Mouse (Mus musculus) small intestine, adult 2 months (tissue): Measurements from ENCODE around the gene Ube2m. TPM values are rescaled to one million over a fixed set of nuclear protein-coding genes. Genes with fewer than 3 reads are reported as not detected.

Experiments used
- H3K27ac ChIP-seq: fragments of 200-500 bp; 2 replicates; pipeline ENCODE4 v1.5.1; 2012; ENCODE audit warnings: low read depth, low read length, control low read depth, inconsistent platforms; ENCODE audit not compliant: insufficient read depth
- H3K27me3 ChIP-seq: fragments of 200-500 bp; 2 replicates; pipeline ENCODE4 v1.6.1; 2012; ENCODE audit warnings: mild to moderate bottlenecking, moderate library complexity, low read length, inconsistent platforms; ENCODE audit not compliant: control insufficient read depth, insufficient read depth
- H3K36me3 ChIP-seq: fragments of 200-500 bp; 2 replicates; pipeline ENCODE4 v1.6.1; 2012; ENCODE audit warnings: mild to moderate bottlenecking, low read length, control low read depth, inconsistent platforms; ENCODE audit not compliant: control insufficient read depth, insufficient read depth
- H3K4me1 ChIP-seq: fragments of 200-500 bp; 2 replicates; pipeline ENCODE4 v1.6.1; 2012; ENCODE audit warnings: low read length, inconsistent platforms, mixed read lengths; ENCODE audit not compliant: control insufficient read depth, insufficient read depth, insufficient read length
- H3K4me3 ChIP-seq: fragments of 200-500 bp; 2 replicates; pipeline ENCODE4 v1.5.1; 2012; ENCODE audit warnings: low read depth, mild to moderate bottlenecking, control low read depth, inconsistent platforms, low read length, moderate library complexity
- CTCF ChIP-seq: fragments of 200-500 bp; IDR thresholded peaks from 2 replicates; pipeline ENCODE4 v1.5.1; 2012; ENCODE audit warnings: low read depth, mild to moderate bottlenecking, control low read depth, inconsistent platforms, low read length, moderate library complexity, mixed read lengths; ENCODE audit not compliant: insufficient replicate concordance, insufficient read length; ENCODE audit errors: extremely low read depth
- POLR2A ChIP-seq: fragments of 200-500 bp; IDR thresholded peaks from 2 replicates; pipeline ENCODE4 v1.6.1; 2012; ENCODE audit warnings: low read depth, mild to moderate bottlenecking, control low read depth, inconsistent platforms, low read length, moderate library complexity
- WGBS: fragments of 180-500 bp; shearing (Covaris S2); methylation state at CpG from one replicate; pipeline ENCODE4 v1.1.7; 2018; 5-methylcytosine and 5-hydroxymethylcytosine counted together
- polyA plus RNA-seq: library from polyadenylated mRNA; depleted of rRNA; stranded (reverse); fragments of >200 nt; gene quantifications from 2 replicates; pipeline ENCODE4 v1.2.3, GENCODE M21; 2012

Gene Ube2m
- polyA plus RNA-seq, 1 experiment: 93.7 TPM

DNA sequence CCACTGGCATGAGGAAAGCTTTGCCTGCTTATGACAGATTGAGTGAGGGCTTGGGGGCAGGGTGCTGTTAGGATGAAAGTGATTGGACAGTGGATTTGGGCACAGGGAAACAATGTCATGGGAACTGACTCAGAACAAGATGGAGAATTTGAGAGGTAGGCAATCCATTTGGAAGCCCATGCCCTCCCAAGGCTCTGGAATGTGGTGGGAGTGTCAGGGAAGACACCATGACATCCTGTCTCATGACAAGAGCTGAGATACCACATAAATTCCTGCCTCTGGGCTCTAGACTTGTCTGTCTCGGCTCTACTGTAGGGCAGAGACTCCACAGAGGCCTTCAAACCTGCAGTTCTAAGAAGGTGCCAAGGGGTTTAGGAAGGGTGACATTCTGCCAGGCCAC lies 3.2 kb upstream of the Ube2m start:
- H3K27me3 ChIP-seq: peaks cover 20% of the 10 kb centered on the region
- 89% methylated on average over 1 of the region's 1 CpGs for WGBS

DNA sequence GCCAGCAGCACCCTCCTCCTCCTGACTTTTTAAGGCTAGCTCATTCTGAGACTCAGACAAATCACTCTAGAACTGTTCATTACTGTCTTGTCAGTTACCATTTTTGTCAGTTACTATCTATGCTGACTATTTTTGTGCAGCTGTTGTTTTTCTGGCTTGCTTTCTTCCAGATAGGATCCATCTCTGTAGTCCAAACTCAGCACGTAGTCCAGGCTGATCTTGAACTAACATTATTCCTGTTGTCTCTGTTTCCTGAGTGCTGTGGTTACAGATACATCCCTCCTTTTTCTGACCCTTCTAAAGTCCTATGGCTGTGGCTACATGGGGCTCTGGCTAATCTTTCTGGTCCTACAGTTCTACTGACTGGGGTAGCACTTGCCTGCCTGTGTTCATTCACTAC lies 1.1 kb upstream of the Ube2m start:
- no peak overlapping the region for H3K27ac ChIP-seq
- H3K36me3 ChIP-seq: peaks cover 10% of the 10 kb centered on the region; the same call in 1 of the 2 replicates
- TF ChIP-seq POLR2A (no peak), CTCF (no peak)
- peaks cover 23% of the 10 kb centered on the region for H3K4me1 ChIP-seq
- peak overlapping the region; percentile 86; the same call in 1 of the 2 replicates for H3K4me3 ChIP-seq
- 76% methylated on average over 1 of the region's 1 CpGs for WGBS
- peaks cover 12% of the 10 kb centered on the region for H3K27me3 ChIP-seq

More for the DNA sequence above, 3.2 kb upstream of the Ube2m start:
- H3K36me3 ChIP-seq: no peaks in the 10 kb centered on the region
- no peak overlapping the region for H3K4me3 ChIP-seq
- no peak for TF ChIP-seq POLR2A
- no peak for TF ChIP-seq CTCF
- no peak overlapping the region for H3K27ac ChIP-seq
- peaks cover 17% of the 10 kb centered on the region for H3K4me1 ChIP-seq

DNA sequence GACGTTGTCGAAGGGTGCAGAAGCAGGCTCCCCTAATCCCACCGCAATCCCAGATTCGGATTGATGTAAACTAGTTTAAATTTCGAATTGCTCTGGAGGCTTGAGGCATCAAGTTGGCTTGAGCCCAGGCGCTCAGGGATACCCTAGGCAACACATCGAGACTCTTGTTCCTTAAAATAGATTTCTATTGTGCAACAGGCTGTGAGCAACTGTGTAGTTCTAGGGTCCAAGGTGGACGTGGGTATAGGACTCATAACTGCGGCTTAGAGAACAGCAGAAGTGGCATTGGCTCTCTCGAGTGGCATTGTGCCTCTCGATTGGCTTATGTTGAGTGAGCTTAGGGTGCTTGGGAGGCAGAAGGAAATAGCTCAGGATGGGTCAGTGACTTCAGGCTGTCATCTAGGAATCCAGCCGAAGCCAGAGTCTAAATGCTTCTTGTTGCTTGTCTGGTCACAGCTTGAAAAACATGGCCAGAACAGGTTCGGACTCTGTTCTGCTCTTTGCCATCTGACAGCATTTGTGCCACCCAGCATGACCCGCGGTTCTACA lies 620 bp upstream of the Ube2m start:
- Histone ChIP-seq H3K4me1 (peaks cover 21% of the 10 kb centered on the region), H3K36me3 (peaks cover 10% of the 10 kb centered on the region; the same call in 1 of the 2 replicates), H3K27me3 (peaks cover 7% of the 10 kb centered on the region), H3K27ac (peak overlapping the region; percentile 99), H3K4me3 (peak overlapping the region; percentile 86)
- 3% methylated on average over 15 of the region's 15 CpGs for WGBS
- TF ChIP-seq CTCF: no peak
- TF ChIP-seq POLR2A: no peak

DNA sequence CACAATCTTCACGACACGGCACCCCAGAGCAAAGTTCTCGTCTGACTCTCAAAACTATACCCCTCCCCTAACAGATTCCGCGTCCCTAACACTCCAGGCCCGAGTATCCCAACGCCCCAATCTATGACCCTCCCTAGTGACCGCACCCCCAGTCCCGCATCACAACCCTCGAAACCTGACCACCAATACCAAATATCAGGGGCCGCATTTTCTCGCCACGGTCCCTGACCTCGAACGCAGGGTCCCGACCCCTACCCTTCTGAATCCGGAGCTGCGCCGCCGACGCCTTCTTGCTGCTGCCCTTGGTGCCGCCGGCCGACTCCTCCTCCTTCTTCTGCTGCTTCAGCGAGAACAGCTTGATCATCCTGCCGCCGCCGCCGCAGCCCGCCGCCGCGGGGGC lies 709 bp downstream of the Ube2m start:
- under 1% methylated on average over 33 of the region's 33 CpGs for WGBS
- no peaks in the 10 kb centered on the region for H3K27me3 ChIP-seq
- H3K27ac ChIP-seq: peak overlapping the region; percentile 60
- peaks cover 17% of the 10 kb centered on the region for H3K4me1 ChIP-seq
- no peak for TF ChIP-seq CTCF
- no peak for TF ChIP-seq POLR2A
- peak overlapping the region; percentile 86 for H3K4me3 ChIP-seq
- H3K36me3 ChIP-seq: peaks cover 14% of the 10 kb centered on the region

DNA sequence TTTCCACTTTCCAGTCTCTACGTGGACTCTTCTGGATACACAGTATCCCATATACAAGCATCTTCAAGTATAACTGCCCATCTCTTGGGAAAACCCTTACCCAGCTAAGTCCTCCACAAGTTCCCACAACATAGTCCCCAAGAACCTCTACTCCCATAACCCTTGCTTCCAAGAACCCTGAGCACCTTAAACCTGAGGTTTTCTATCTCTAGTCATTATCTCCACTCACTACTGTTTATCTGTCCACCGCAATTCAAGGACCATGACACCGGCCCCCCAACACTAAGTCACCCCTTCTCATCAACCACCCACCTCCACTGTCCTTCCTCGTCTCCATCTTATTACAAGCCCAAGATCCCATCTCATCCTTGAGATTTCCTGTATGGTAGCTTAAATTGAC lies 1.3 kb downstream of the Ube2m start:
- 20% methylated on average over 4 of the region's 4 CpGs for WGBS
- peak overlapping the region; percentile 86 for H3K4me3 ChIP-seq
- H3K27me3 ChIP-seq: no peaks in the 10 kb centered on the region
- H3K4me1 ChIP-seq: peaks cover 17% of the 10 kb centered on the region
- peak overlapping the region; percentile 60 for H3K27ac ChIP-seq
- H3K36me3 ChIP-seq: peaks cover 20% of the 10 kb centered on the region
- TF ChIP-seq CTCF (no peak), POLR2A (no peak)

DNA sequence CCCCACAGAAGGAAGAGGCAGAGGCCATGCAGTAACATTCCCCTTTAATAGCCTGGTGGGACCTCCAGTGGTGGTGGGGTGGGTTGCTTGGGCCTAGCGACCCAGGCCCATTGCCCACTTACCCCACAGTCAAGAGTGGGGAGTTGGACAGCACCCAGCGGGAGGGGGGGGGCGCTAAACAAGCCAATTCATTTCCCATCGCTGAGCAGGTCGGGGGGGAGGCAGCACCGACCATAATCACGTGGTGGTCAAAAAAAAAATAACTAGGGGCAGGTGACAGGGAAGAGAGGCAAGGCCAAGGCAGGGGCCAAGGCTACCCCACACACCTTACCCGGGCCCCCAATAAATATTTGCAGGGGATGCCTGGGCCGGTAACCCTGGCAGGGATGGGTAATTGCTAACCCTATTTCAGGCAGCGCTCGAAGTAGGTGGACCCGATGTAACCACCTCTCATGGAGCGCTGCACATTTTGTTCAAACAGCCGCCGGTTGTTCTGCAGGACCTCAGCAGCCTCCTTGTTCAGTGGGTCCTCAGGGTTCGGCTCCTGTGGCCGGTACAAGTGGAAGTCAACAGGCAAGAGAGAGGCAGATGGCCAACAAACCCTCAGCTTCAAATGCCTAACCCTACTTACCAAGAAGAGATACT lies 2.7 kb downstream of the Ube2m start:
- no peak for TF ChIP-seq POLR2A
- TF ChIP-seq CTCF: no peak
- Histone ChIP-seq H3K36me3 (peaks cover 30% of the 10 kb centered on the region), H3K4me1 (peaks cover 17% of the 10 kb centered on the region), H3K4me3 (no peak overlapping the region), H3K27me3 (no peaks in the 10 kb centered on the region), H3K27ac (no peak overlapping the region)
- 80% methylated on average over 17 of the region's 17 CpGs for WGBS

DNA sequence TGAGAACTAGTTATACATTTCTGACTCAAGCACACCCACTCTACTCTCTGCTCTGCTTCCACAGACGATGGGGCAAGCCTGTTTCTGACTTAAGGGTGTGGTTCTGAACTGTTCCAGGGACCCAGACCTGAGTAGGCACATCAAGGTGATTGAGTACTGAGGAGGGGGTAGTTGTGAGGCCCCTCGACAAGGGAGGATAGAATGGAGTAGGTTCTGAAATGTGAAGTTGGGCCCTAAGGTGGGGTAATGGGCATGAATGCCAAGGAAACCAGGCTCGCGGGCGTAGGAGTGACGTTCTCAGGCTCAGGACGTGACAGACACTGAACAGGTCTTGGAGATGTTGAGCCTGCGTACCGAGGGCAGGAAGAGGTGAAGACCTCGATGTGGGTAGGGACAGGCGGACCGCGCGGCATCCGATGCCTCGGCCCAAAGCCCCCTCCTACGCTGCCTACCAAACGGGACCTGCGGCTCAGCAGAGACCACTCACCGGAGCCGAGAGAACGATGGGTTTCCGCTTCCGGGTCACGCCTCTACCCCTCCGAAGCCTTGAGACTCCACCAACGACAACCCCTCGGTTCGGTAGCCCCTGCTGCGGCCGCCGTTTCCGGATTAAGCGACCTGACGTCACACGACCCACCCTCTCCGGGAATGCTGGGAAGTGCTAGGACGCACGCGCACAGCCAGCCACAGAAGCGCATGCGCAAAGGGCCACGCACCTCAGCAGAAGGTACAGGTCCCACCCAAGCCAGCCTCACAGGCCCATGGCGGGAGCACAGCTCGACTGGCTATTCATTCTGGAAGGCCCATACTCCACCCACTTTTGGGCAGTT lies 3.7 kb downstream of the Ube2m start, which contains the start of gene Chmp2a:
Gene Chmp2a (minus strand): TSS at position 660 of the 830 bp plus-strand sequence.
- Histone ChIP-seq H3K27ac (peak within 1 kb of the TSS; percentile 97), H3K4me1 (peaks cover 17% of the 10 kb centered on the region), H3K36me3 (peaks cover 39% of the 10 kb centered on the region), H3K4me3 (peak within 1 kb of the TSS; percentile 88), H3K27me3 (no peaks in the 10 kb centered on the region)
- TF ChIP-seq POLR2A: no peak; the same call in 1 of the 2 replicates
- no peak for TF ChIP-seq CTCF
- under 1% methylated on average over 45 of the region's 45 CpGs for WGBS
